Mouse (Mus musculus): Measurements from ENCODE around the gene Ep400. TPM values are rescaled to one million over a fixed set of nuclear protein-coding genes. Genes with fewer than 3 reads are reported as not detected.
A peak's percentile ranks its signal among the peaks of the same experiment; 100 is the strongest.

Ep400 gene
- 58.9 and 69.1 TPM in 2 replicates for polyA plus RNA-seq (2015; fragmentation: Nextera tagmentation; extraction: Ambion mirVana)

DNA sequence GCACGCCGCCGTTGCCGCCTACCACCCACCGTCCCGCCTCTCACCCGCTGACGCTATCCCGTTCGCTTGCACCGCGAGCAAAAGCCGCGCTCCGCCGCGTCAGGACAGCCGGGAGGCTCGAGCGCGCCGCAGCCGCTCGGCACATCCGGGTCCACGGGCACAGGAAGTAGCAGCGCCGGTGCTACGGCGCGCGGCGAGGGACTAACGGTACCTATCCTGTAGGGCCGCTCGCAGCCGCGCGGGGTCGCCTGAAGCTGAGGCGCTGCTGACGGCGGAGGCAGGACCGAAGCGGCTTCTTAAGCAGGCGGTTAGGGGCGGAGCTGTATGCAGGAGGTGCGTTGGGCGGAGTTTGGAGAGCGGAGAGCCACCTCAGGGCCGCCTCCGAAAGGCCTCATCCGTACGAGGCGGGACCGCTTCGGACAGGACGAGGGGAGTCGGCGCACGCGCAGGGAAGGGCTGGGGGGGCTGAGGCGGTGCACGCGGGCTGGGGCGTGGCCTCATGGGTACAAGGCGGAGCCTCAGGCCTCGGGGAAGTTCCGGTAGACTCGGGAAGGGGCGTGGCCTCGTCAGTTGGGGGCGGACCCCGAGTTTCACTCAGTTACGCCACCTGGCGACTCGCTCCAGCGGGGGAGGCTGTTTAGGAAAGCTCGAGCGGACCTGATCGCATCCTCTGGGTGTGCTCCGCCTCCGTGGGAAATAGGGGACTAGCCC, at the start of gene Ep400:
Ep400 (minus strand) TSS at position 270 of the 711 bp plus-strand sequence.
- peak within 1 kb of the TSS; percentile 95 for H3K4me3 ChIP-seq (replicated peaks; ENCODE audit: low read length)
- H3K9me3 ChIP-seq (ENCODE audit: control insufficient read depth, low read length), result no peaks in the 10 kb centered on the region
- peaks cover 12% of the 10 kb centered on the region for H3K4me1 ChIP-seq (replicated peaks; ENCODE audit: control insufficient read depth, insufficient read depth, low read length)
- no peaks in the 10 kb centered on the region for H3K36me3 ChIP-seq (ENCODE audit: control insufficient read depth, insufficient read depth)
- peak within 1 kb of the TSS; percentile 93 for H3K9ac ChIP-seq (replicated peaks; ENCODE audit: low read depth, low read length)
- no peaks in the 10 kb centered on the region for H3K27me3 ChIP-seq (replicated peaks; ENCODE audit: control insufficient read depth, insufficient read depth, low read length)
- peak within 1 kb of the TSS; percentile 58 for H3K4me2 ChIP-seq (ENCODE audit: low read length)
- peak within 1 kb of the TSS; percentile 96 for H3K27ac ChIP-seq (ENCODE audit: low read length)
- ATAC-seq, result peak; percentile 98
- WGBS, result under 1% methylated on average over 76 of the region's 83 CpGs

DNA sequence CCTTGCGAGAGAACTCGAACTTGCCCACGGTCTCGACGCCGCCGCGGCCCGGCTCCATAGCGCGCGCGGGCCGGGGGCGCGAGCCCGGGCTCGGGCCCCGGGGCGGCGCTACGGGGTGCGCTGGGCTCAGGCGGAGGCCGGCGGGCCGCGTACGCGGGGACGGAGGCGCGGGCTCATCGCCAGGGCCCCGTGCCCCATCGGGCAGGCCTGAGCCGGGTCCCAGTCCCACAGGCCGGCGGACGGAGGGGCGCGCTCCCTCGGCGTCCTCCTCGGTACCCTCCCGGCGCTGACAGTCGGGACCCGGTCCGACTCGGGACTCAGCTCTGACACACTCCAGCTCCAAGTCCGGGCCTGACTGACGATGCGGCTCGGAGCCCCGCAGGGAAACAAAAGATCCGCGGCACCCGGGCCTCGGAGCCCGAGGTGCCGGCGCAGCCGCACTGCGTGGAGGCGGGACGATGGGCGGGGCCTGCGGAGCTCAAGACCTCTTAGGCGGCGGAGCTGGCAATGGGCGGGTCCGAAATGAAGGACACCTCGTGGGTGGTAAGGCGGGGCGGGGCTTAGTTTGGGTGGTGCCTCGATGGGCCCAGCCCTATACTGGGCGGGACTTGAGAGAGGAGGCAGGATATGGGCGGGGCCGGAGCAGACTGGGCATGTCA, 39.3 kb upstream of the Ep400 start, which contains the start of gene Ulk1:
Ulk1 (minus strand) TSS at position 431 of the 659 bp plus-strand sequence.
- H3K9me3 ChIP-seq (ENCODE audit: control insufficient read depth, low read length), result no peaks in the 10 kb centered on the region
- under 1% methylated on average over 75 of the region's 80 CpGs for WGBS
- H3K36me3 ChIP-seq (ENCODE audit: control insufficient read depth, insufficient read depth), result no peaks in the 10 kb centered on the region
- peak within 1 kb of the TSS; percentile 86 for H3K4me3 ChIP-seq (replicated peaks; ENCODE audit: low read length)
- H3K4me2 ChIP-seq (ENCODE audit: low read length), result peak within 1 kb of the TSS; percentile 97
- H3K27me3 ChIP-seq (replicated peaks; ENCODE audit: control insufficient read depth, insufficient read depth, low read length), result no peaks in the 10 kb centered on the region
- H3K9ac ChIP-seq (replicated peaks; ENCODE audit: low read depth, low read length), result peak within 1 kb of the TSS; percentile 93
- ATAC-seq, result peak; percentile 96
- peak within 1 kb of the TSS; percentile 90 for H3K27ac ChIP-seq (ENCODE audit: low read length)
- H3K4me1 ChIP-seq (replicated peaks; ENCODE audit: control insufficient read depth, insufficient read depth, low read length), result peaks cover 39% of the 10 kb centered on the region

DNA sequence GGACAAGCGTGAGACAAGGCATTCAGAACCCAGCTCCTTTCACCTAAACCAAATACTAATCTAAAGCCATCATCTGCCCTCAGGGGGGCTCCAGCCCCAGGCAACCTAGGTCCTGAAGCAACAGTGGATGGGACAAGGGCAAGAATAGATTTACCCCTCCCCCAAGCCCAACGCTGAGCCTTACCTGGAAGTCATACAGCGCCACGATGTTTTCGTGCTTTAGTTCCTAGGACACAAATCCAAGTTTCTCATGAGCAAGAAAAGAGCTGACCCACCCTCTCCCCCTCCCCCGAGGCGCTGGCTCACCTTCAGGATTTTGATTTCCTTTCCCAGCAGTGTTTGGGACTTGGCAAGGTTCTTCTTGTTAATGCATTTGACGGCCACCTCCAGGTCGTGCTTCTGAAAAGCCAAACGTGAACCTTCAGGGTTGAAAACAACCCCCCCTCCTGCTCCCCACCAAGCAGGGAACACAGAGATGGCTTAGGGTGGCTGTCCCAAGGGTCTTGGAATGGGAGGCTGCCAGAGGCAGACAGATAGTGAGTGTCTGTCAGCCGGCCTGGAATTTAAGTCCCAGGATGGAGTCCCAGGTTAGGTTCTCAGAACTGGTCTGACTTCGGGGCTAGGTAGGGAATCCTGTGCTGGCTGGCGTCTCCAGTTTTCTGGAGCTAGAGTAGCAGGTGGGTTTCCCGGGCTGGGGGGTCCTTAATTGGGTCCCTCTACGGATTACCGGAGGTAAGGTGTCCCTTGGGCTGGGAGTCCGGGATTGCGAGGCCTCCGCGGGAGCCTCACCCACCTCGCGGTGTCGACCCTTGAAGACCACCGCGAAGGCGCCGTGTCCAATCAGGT, 38.5 kb upstream of the Ep400 start:
- WGBS, result 2% methylated on average over 27 of the region's 27 CpGs
- ATAC-seq, result no peak; the same call in 1 of the 2 replicates
- H3K4me2 ChIP-seq (ENCODE audit: low read length), result peak overlapping the region; percentile 97

GRCm38 (mm10) chr5:110808061-110808631, 37.6 kb upstream of the Ep400 start:
- Histone ChIP-seq H3K4me1 (replicated peaks; ENCODE audit: control insufficient read depth, insufficient read depth, low read length) (peaks cover 48% of the 10 kb centered on the region), H3K9ac (replicated peaks; ENCODE audit: low read depth, low read length) (peak overlapping the region; percentile 93), H3K4me3 (replicated peaks; ENCODE audit: low read length) (peak overlapping the region; percentile 86), H3K9me3 (ENCODE audit: control insufficient read depth, low read length) (no peaks in the 10 kb centered on the region), H3K27ac (ENCODE audit: low read length) (no peak overlapping the region; the same call in 1 of the 2 replicates), H3K36me3 (ENCODE audit: control insufficient read depth, insufficient read depth) (no peaks in the 10 kb centered on the region), H3K27me3 (replicated peaks; ENCODE audit: control insufficient read depth, insufficient read depth, low read length) (no peaks in the 10 kb centered on the region), H3K4me2 (ENCODE audit: low read length) (peak overlapping the region; percentile 97)
- WGBS, result 2% methylated on average over 14 of the region's 14 CpGs
- ATAC-seq, result 0 out of 2 replicates have a peak, but pooled peaks have one; percentile 16

More for the DNA sequence above, 38.5 kb upstream of the Ep400 start:
- Histone ChIP-seq H3K4me1 (replicated peaks; ENCODE audit: control insufficient read depth, insufficient read depth, low read length) (peaks cover 45% of the 10 kb centered on the region), H3K36me3 (ENCODE audit: control insufficient read depth, insufficient read depth) (no peaks in the 10 kb centered on the region), H3K4me3 (replicated peaks; ENCODE audit: low read length) (peak overlapping the region; percentile 86), H3K9me3 (ENCODE audit: control insufficient read depth, low read length) (no peaks in the 10 kb centered on the region), H3K27ac (ENCODE audit: low read length) (peak overlapping the region; percentile 90), H3K9ac (replicated peaks; ENCODE audit: low read depth, low read length) (peak overlapping the region; percentile 93), H3K27me3 (replicated peaks; ENCODE audit: control insufficient read depth, insufficient read depth, low read length) (no peaks in the 10 kb centered on the region)

DNA sequence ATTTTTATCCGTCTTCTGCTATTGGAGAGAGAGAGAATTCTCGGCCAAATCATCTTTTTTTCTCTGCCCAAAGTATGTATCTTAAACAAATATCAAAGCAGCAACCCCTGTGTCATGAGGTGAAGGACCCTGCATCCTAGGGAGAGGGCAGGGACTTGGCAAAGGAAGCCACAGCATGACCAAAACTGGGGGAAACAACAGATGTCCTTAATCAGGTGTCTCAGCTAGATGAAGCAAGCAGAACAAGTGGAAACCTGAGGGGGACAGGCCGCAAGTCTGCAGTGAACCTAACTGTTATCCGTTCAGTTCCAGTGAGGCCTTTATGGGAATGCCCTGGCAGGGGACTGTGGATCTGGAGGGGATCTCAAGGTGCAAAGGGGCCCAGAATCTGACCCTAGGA, 36.9 kb upstream of the Ep400 start:
- H3K9ac ChIP-seq (replicated peaks; ENCODE audit: low read depth, low read length), result peak overlapping the region; percentile 93
- 86% methylated on average over 4 of the region's 4 CpGs for WGBS
- peaks cover 53% of the 10 kb centered on the region for H3K4me1 ChIP-seq (replicated peaks; ENCODE audit: control insufficient read depth, insufficient read depth, low read length)
- peak overlapping the region; percentile 86 for H3K4me3 ChIP-seq (replicated peaks; ENCODE audit: low read length)
- no peak for ATAC-seq
- peak overlapping the region; percentile 97 for H3K4me2 ChIP-seq (ENCODE audit: low read length)
- no peaks in the 10 kb centered on the region for H3K27me3 ChIP-seq (replicated peaks; ENCODE audit: control insufficient read depth, insufficient read depth, low read length)
- no peak overlapping the region for H3K27ac ChIP-seq (ENCODE audit: low read length)
- no peaks in the 10 kb centered on the region for H3K9me3 ChIP-seq (ENCODE audit: control insufficient read depth, low read length)
- H3K36me3 ChIP-seq (ENCODE audit: control insufficient read depth, insufficient read depth), result 0 out of 2 replicates have a peak, but pooled peaks cover 2% of the 10 kb centered on the region

DNA sequence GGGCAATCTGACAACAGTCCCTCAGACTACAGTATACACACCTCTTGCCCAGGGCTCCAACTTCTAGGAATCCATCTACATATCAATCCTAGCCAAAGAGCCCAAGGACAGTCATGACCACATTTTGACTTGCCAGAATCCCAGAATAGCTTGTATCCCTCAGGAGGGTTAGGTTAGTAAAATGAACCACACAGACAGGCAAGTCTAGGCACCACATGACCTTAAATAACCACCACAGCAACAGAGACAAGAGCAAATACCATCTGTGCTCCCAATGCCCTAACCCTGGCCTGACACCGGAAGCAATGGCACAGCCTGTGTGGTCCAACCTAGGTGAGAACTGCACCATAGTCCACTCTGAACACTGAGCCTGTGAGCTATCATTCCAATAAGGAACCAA, 36.2 kb upstream of the Ep400 start:
- H3K27ac ChIP-seq (ENCODE audit: low read length), result no peak overlapping the region
- H3K4me2 ChIP-seq (ENCODE audit: low read length), result peak overlapping the region; percentile 8
- H3K4me3 ChIP-seq (replicated peaks; ENCODE audit: low read length), result no peak overlapping the region
- no peak overlapping the region for H3K9ac ChIP-seq (replicated peaks; ENCODE audit: low read depth, low read length)
- H3K4me1 ChIP-seq (replicated peaks; ENCODE audit: control insufficient read depth, insufficient read depth, low read length), result peaks cover 55% of the 10 kb centered on the region
- no peaks in the 10 kb centered on the region for H3K27me3 ChIP-seq (replicated peaks; ENCODE audit: control insufficient read depth, insufficient read depth, low read length)
- 0 out of 2 replicates have a peak, but pooled peaks cover 2% of the 10 kb centered on the region for H3K36me3 ChIP-seq (ENCODE audit: control insufficient read depth, insufficient read depth)
- no peak for ATAC-seq
- H3K9me3 ChIP-seq (ENCODE audit: control insufficient read depth, low read length), result no peaks in the 10 kb centered on the region
- 89% methylated on average over 1 of the region's 1 CpGs for WGBS

GRCm38 (mm10) chr5:110806154-110806553, 35.6 kb upstream of the Ep400 start:
- Histone ChIP-seq H3K9me3 (ENCODE audit: control insufficient read depth, low read length) (no peaks in the 10 kb centered on the region), H3K27me3 (replicated peaks; ENCODE audit: control insufficient read depth, insufficient read depth, low read length) (no peaks in the 10 kb centered on the region), H3K4me1 (replicated peaks; ENCODE audit: control insufficient read depth, insufficient read depth, low read length) (peaks cover 55% of the 10 kb centered on the region), H3K9ac (replicated peaks; ENCODE audit: low read depth, low read length) (no peak overlapping the region), H3K27ac (ENCODE audit: low read length) (no peak overlapping the region), H3K4me2 (ENCODE audit: low read length) (peak overlapping the region; percentile 13), H3K36me3 (ENCODE audit: control insufficient read depth, insufficient read depth) (0 out of 2 replicates have a peak, but pooled peaks cover 2% of the 10 kb centered on the region), H3K4me3 (replicated peaks; ENCODE audit: low read length) (no peak overlapping the region)
- 87% methylated on average over 4 of the region's 4 CpGs for WGBS
- no peak for ATAC-seq

- Histone ChIP-seq H3K4me3 (replicated peaks; ENCODE audit: low read length) (no peak overlapping the region), H3K27me3 (replicated peaks; ENCODE audit: control insufficient read depth, insufficient read depth, low read length) (no peaks in the 10 kb centered on the region), H3K4me2 (ENCODE audit: low read length) (no peak overlapping the region), H3K4me1 (replicated peaks; ENCODE audit: control insufficient read depth, insufficient read depth, low read length) (peaks cover 55% of the 10 kb centered on the region), H3K9me3 (ENCODE audit: control insufficient read depth, low read length) (no peaks in the 10 kb centered on the region), H3K9ac (replicated peaks; ENCODE audit: low read depth, low read length) (no peak overlapping the region), H3K36me3 (ENCODE audit: control insufficient read depth, insufficient read depth) (0 out of 2 replicates have a peak, but pooled peaks cover 2% of the 10 kb centered on the region), H3K27ac (ENCODE audit: low read length) (no peak overlapping the region)
- 90% methylated on average over 7 of the region's 7 CpGs for WGBS
- no peak for ATAC-seq
Observed at GRCm38 (mm10) chr5:110804012-110804743, 33.7 kb upstream of the Ep400 start.
